Mouse (Mus musculus) hindbrain, embryonic 13.5 days (tissue): Measurements from ENCODE around the gene Arhgdib. TPM values are rescaled to one million over a fixed set of nuclear protein-coding genes. Genes with fewer than 3 reads are reported as not detected.

Source experiments
- polyA plus RNA-seq: library from polyadenylated mRNA; unstranded; fragments of >200 nt; fragmentation: Nextera tagmentation; extraction: Ambion mirVana; gene quantifications from 2 replicates; pipeline ENCODE4 v1.2.1, GENCODE M21; 2015

Gene Arhgdib
- polyA plus RNA-seq, 1 experiment from 2014 or later: 19.2 TPM

Other genes with a start within 250 kb of the Arhgdib start
- gene Gucy2c, start 160.1 kb downstream of the Arhgdib start, polyA plus RNA-seq: 0.09 and 0.17 TPM in 2 replicates
- gene Hist4h4, start 137.5 kb downstream of the Arhgdib start, polyA plus RNA-seq: 0.65 and 0.90 TPM in 2 replicates
- gene H2afj, start 133.7 kb downstream of the Arhgdib start, polyA plus RNA-seq: 116 and 125 TPM in 2 replicates
- gene BC049715, start 114.3 kb downstream of the Arhgdib start, polyA plus RNA-seq: 1.5 and 2.8 TPM in 2 replicates
- 80.1 and 82.5 TPM in 2 replicates for gene Wbp11, start 113.7 kb downstream of the Arhgdib start, polyA plus RNA-seq
- 0.19 and 0.66 TPM in 2 replicates for gene Smco3, start 106.4 kb downstream of the Arhgdib start, polyA plus RNA-seq
- gene Art4, start 84.2 kb downstream of the Arhgdib start, polyA plus RNA-seq: 0.13 and 0.39 TPM in 2 replicates
- gene Mgp, start 66.1 kb downstream of the Arhgdib start, polyA plus RNA-seq: 13.6 and 16.2 TPM in 2 replicates
- not detected in 2 replicates for gene Erp27, start 19.7 kb downstream of the Arhgdib start, polyA plus RNA-seq
- not detected in 2 replicates for gene Pde6h, start 18.1 kb downstream of the Arhgdib start, polyA plus RNA-seq
- 3.2 and 3.6 TPM in 2 replicates for gene Rerg, start 228.6 kb upstream of the Arhgdib start, polyA plus RNA-seq